Mouse (Mus musculus) mesoderm, embryonic 11.5 days (tissue): ENCODE results near the gene Kdm5a.

ENCODE experiments used
- DNase-seq: peaks from one replicate; pipeline ENCODE4 v3.0.0-alpha.2; 2012; ENCODE audit warnings: low read depth, low spot score

Gene Kdm5a

DNA sequence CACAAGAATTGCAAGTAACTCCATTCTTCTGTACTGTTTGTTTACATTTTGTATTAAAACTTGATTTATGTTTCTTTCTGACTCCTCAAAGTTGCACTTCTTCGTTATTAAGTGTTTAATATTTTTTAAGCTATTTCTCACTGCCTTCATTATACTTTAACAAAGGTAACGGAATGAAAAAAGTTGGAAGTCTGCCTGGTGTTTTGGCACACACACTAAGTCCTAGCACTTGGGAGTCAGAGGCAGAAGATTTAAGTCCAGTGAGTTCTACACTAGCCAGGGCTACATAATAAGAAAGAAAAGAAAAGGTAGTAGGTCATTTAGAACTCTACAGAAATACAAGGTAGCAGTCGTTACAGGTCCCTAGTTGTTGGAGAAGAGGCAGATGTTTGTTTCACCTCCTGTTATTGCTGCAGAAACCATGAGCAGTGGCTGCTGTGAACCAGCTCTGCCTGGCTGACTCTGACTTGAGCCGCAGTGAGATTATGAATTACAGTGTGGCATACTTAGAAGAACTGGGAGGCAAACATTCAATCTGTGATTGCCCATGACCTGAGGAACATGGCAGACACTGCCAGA lies 78.3 kb downstream of the Kdm5a start:
- DNase-seq = no peak

DNA sequence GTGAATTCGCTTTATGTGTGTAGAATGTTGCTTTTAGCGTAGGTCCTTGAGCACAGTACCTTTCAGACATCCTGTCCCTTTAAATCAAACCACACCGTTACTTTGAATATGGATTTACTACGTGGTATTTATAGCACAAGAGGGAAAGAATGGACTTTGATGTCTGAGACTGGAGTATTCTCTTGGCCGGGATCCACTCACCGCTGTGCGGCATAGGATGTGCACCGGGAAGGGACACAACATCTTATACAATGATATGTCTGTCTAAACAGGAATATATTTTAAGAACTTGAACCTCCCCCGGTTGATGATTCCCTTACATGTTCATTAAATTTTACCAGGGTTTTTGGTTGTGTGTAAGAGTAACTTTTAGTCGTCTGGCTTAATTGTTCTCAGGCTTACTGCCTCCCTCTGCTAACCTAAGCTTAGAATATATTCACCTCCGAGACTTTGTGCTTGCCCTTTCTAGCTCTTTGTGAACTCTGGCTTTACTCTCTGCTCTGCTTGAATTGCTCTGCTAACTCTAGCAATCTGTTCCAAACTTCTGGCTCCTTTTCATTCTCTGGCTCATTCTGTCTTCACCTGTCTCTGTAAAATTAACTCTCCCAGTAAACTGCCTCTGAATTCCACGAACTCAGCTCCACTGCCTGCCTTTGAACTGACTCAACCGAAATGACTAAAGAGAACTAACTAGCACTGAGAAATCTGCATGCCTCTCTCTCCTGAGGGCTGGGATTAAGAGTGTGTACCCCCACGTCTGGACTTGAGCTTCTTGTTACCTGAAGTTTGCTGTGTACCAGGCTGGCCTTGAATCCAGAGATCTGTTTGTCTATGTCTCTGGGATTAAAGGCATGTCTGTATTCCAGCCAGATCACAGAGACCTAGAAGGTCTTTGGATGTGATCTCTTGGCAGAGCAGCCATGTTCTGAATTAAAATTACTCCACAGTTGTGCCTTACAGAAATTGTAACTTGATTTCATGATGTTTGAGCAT lies 79.7 kb downstream of the Kdm5a start:
- DNase-seq = no peak

DNA sequence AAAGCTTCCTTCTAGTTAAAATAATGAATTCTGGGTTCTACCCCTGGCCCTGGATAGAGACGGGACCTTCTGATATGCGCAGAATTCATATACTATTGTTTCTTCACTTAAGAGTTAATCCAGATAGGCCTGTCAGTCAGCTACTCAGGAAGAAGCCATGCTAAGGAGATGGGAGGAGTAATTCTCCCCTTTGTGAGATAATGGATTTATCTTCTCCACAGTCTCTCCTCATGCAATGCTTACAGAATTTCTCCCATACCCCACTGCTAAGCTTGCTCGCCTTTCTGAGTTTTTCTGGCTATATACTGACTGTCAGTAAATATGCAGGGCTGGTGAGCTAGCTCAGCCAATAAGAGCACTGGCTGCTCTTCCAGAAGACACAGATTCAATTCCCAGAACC lies 86.3 kb downstream of the Kdm5a start:
- no peak for DNase-seq

DNA sequence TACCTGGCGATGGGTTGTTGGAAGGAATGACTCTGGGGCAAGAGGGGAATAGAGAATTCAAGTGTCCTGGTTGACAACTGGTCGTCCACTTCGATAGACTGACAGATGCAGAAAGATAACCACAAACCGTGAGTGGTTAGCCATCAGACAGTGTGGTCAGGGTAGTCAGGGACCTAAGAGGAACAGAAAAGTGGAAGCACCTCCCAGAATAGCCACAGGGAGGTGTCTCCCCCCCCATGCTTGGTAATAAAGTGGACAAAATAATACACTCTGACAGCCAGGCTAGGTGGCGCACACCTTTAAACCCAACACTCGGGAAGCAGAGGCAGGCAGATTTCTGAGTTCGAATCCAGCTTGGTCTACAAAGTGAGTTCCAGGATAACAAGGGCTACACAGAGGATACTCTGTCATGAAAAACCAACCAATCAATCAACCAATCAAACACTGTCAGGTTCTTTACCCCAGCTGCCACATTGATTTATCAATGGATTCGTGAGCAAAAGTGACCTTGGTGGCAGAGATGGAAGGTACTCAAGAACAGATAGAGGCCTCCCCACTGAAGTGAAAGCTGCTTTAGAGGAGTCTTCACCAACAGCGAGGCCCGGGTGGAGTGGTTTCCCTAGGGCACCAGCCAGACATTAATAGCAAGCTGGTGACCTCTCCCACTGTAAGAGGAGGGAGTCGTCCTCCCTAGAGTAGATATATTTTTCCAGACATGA lies 88.6 kb downstream of the Kdm5a start:
- DNase-seq = no peak

DNA sequence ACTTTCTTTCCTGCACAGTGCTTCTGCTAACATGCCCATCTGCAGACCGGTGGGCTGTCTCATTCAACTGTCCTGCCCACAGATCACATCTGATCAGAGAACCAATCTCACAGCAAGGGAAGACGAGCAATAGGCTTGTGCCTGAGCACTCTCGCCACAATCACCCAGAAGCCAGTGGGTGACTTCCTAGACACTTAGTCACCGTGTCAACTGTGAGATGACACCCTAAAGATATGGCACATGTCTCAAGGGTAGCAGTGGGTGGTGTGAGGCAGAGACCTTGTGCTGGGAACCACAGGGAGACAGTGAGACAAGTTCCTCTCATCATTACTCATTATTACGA lies 89.2 kb downstream of the Kdm5a start:
- no peak for DNase-seq

DNA sequence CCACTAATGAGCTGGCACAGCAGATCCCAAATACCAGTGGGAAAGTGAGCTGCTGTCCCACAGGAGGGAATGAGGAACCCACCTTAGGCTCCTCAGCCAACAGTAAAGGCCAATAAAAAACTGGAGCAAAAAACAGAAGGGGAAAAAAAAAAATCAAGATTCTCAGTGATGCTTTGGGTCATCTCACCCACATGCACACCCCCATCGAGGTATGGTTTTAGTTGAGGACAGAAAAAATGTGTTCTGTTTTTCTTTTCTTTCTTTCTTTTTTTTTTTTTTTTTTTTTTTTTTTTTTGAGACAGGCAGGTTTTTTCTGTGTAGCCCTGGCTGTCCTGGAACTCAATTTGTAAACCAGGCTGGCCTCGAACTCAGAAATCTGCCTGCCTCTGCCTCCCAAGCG lies 89.6 kb downstream of the Kdm5a start:
- no peak for DNase-seq

DNA sequence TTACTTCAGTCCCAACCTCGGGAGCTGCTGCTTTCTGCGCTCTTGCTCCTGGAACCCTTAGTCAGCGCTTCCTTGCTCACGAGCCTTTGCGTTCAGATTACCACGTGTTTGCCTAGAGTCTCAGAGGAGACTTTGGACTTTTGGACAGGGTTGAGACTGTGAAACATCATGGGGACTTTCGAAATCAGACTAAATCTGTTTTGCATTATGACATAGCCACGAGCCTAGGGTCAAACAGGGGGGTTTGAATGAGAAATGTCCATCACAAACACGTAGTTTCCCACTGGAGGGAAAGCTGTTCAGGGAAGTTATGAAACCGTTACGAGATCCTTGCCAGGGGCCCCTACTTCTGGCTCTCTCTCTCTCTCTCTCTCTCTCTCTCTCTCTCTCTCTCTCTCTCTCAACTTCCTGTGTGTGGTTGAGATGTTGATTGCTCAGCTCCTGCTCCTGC lies 90.7 kb downstream of the Kdm5a start:
- no peak for DNase-seq

DNA sequence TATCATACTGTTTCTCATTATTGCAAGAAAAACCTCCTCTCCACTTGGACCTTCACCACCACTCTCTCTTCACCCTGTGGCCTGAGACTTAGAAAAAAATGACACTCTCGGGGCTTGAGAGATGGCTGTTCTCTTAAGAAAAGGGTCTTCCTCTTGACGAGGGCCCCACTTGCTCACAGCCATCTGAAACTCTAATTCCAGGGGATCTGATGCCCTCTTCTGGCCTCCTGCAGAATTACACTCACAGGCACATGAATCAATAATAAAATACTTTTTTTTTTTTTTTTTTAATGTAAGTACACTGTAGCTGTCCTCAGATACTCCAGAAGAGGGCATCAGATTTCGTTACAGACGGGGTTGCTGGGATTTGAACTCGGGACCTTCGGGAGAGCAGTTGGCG lies 93.2 kb downstream of the Kdm5a start:
- no peak for DNase-seq

DNA sequence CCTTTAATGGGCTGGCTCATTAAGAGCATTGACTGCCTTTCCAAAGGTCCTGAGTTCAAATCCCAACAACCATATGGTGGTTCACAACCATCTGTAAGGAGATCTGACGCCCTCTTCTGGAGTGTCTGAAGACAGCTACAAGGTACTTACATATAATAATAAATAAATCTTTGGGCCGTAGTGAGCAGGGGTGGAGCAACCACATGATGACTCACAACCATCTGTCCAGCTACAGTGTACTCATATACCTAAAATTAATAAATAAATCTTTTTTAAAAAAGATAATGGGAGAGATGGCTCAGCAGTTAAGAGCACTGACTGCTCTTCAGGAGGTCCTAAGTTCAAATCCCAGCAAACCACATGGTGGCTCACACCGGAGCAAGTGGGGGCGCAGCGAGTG lies 93.8 kb downstream of the Kdm5a start:
- no peak for DNase-seq

DNA sequence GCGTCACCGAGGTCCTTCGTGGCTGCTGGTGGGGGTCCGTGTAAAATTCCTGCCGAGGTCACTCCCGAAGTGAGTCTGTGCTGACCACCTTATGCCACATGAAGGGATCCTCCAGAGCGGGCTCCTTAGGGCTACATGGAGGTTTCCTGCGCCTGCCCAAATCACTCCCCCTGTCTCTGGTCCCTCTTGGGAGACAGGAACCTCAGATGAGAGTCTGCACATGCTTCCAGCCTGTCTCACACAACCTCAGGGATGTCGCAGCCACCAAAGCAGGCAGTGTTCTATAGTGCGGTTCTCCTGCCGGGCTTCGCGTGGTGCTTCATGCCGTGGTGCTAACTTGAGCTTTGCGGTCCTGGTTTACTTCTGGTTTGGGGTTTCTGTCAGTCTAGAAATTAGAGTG lies 97.3 kb downstream of the Kdm5a start:
- DNase-seq = no peak

DNA sequence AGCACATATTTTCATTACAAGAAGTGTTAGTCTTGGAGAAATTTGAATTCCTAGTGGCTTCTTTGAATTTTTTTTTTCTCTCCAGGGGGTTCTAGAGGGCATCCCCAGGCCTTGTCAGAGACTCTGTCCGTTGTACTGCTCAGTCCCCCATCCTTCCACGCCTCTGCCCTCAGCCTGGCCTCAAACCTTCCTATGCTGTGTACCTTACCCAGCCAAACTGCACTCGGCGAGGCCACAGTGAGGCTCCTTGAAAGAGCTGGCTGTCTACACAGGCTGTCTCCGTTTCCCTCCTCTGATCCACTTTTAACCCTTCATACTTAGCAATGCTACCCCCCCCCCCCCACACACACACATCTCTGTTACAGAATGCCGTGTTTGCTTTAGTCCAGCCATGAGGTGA lies 98.3 kb downstream of the Kdm5a start:
- no peak for DNase-seq

DNA sequence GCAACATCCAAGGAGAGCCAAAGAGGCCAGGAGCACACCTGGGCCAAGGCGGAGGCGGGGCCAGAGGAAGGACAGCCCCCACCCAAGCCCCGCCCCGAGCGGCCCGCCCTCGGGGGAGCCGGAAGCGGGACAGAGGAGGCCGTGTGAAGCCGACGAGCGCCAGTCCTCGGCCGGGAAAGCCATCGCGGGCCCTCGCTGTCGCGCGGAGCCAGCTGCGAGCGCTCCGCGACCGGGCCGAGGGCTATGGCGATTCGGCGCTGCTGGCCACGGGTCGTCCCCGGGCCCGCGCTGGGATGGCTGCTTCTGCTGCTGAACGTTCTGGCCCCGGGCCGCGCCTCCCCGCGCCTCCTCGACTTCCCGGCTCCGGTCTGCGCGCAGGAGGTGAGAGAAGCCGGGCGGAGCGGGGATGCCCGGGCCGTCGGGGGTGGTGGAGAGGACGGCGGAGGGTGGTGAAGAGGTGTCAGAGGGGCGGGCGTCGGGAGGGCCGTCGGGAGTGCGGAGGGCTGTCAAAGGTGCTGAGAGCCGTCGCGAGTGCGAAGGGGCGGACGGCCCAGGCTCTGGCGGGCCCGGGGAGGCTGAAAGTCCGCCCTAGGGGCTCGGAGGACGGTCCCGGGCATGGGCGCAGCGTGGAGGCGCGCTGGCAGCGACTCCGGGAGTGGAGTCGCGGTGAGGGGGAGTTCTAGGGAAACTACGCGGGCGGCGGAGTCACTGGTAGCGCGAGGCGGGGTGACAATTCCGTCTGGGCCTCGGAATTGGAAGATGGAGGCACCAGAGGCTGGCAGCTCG lies 99.4 kb downstream of the Kdm5a start, which contains the start of gene Il17ra:
Gene Il17ra, plus strand, starts transcription at position 162 of the 786 bp plus-strand sequence.
- DNase-seq = peak; percentile 62

DNA sequence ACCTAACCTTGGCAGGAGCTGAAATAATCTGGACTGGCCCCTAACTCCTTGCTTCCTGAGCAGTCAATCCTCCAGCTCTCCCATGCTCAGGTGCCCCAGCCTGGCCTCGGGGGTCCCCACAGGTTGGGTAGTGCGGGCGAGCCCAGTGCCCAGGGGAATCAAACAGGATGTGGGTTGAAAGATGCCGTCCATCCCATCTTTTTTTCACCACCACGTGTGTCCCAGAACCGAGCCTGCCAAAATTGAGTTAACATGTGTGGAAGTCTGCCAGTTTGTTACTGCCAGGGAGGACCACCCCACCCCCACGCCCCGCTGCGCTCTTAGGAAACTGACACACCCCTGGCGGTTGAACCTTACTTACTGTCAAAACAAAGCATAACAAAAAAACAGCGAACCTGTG lies 100.0 kb downstream of the Kdm5a start:
- DNase-seq = no peak

DNA sequence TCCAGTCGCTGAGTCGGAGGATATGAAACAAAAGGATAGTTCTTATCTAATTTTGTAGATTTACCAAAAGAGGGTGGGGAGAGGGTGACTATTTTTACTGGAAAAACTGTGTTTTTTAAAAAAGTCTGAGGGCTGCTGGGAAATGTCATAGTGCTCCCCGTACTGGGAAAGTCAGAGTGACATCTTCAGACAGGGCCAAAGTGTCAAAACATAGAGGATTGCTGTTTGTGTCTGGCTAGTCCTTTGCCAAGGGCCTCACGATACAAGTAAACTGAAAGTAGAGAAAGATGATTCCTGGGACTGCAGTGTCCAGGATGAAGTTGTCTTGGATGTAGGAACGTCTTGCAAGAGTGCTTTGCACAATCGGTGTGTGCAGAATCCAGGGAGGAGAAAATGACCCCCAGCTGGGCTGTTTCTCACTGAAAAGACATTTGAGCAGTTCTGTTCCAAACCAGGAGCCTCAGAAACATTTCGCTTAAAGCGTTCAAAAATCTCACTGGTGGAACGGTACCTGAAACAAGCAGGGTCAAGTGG lies 100.5 kb downstream of the Kdm5a start:
- DNase-seq = no peak

DNA sequence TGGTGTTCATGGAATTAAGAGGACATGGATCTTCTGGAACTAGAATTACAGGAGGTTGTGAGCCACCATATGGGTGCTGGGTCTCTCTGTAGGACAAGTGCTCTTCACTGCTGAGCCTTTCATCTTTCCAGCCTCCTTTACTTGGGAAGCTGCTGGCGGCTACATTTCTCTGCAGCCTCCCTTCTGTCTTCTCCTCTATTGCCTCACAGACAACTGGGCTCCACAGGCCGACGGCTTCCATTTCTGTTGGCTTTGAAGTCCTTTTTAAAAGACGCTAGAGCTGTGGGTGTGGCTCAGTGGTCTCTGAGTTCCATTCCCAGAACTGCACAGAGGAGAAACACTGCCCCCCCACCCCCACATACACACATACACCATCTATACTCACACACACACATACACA lies 101.5 kb downstream of the Kdm5a start:
- no peak for DNase-seq

DNA sequence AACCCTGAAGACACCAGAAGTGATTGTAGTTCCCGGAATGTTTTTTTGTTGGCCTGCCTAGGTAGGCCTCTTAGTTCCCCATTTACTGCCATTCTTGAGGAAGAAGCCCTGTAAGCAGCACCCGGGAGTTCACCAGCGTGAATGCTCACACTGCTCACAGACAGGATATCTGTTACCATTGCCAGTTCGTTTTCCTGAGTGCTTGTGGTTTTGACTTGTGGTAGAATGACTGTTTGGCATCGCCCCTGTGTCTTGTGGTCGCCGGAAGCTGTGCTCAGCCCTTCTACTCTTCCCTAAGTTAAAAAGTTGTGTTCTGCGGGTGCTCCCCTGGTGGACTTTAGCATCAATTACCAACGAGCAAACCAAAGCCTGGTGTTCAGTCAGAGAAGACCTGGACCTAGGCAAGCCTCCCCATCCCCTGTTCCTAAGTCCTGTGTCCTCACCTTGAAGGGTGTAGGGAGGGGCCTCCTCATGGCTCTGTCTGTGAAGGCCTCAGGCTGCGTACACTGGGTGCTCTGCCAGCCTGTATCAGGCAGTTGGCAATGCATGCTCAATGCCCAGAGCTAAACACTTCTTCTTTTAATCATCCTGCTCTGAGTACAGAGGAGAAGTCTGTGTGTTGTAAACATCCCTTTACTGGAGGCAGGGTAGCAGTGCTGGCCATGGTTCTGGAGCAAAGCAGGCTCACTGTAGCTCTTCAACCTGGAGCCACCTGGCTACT lies 102.8 kb downstream of the Kdm5a start:
- no peak for DNase-seq

DNA sequence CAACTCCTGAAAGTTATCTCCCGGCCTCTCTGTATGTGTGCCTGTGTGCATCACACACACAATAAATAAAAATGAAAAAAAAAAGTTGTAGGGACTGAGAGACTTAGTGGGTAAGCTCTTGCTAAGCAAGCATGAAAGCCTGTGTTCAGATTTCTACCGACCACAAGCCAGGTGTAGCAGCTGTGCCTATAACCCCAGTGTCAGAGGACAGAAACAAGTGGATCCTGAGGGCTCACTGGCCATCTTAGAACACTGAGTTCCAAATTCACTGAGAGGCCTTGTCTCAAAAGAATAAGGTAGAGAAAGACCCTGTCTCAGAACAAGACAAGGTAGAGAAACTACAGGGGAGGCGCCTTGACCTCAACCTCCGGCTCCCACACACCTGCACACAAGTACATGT lies 104.3 kb downstream of the Kdm5a start:
- no peak for DNase-seq

DNA sequence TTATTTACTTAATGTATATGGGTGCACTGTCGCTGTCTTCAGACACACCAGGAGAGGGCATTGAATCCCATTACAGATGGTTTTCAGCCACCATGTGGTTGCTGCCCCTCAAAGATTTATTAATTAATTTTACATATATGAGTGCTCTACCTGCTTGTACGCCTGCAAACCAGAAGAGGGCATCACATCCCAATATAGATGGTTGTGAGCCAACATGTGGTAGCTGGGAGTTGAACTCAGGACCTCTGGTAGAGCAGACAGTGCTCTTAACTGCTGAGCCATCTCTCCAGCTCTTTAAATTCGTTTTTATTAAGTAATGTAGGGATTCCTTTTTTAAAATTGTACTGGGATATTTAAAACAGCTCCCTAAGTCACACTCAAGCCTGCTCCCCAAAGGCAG lies 105.3 kb downstream of the Kdm5a start:
- DNase-seq = no peak

DNA sequence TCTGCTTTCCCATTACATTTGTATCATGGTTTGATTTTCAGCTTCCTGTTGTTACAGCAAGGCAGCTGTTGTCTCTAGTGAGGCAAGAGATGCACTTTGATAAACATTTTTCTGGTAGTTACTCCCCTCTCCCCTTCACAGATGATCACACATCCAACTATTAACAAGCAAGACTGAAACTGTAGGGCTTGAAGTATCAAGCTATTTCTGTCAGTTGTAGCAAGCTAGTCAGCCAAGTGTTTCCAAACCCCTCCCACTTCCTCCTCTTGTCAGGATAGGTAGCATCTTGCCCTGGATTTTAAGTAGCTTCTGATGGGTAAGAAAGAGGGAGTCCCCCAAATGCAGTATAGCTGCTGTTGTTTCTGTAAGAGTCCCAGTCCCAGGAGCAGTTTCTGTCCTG lies 105.8 kb downstream of the Kdm5a start:
- DNase-seq = no peak

DNA sequence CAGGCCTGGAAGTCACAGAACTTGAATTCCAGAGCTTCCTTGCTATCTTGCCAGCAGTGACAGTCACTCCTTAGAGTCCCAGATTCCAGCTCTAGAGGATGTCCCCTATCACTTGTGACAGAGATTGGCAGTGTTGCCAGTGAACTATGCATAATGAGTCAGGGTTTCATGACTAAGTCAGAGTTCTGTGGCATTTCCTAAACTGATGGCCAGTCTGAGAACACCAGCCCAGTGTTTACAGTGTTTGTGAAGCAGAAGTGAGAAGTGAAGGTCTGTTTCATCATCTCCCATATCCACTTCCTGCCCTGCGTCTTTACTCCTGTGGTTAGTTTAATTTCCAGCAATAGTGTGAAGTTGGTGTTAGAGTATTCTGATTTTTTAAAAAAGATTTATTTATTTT lies 106.7 kb downstream of the Kdm5a start:
- no peak for DNase-seq

DNA sequence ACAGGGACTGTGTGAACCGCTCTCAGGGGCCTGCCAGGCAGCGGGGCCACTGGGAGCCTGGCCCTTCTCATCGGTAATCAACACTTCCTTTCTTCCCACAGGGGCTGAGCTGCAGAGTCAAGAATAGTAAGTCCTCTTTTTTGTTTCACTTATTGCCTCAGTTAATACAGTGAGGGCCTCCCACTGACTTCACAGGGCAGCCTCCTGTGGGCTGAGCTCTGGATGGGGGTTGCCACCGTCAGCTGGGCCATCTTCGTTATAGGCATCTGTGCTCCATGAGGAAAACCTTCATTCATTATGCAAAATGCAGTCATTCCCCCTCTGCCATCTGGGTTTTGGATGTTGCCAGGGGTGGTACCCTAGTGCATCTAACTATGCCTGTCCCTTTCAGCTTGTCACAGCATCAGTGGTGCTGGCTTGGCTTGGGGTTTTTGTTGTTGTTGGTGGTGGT lies 108.1 kb downstream of the Kdm5a start:
- peak; percentile 46 for DNase-seq
